Mouse (Mus musculus): ENCODE measurements around the gene Scn3b. TPM values are rescaled to one million over a fixed set of nuclear protein-coding genes. Genes with fewer than 3 reads are reported as not detected.

Gene Scn3b
- total RNA-seq, 4 experiments from 2014 or later: 8.7 to 14.7 (median 11.9) TPM

DNA sequence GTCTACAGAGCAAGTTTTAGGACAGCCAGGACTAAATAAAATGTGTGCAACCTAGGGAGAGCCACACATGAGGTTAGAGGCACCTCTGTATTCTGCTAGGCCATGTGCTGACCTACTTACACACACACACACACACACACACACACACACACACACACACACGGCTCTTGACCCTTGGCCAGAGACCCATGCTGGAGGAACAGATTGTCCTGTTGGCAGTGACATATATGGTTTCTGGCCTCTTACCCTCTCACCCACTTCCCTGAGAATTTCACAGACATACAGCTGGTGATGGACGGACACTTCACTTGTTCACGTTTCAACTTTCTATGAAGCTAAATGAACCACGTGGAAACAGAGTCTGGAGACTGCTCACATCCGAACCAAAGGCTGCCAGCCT, 49.8 kb downstream of the Scn3b start:
- DNase-seq: no peak

- DNase-seq: no peak
These were observed 51.4 kb downstream of the Scn3b start for GRCm38 (mm10) chr9:40320405-40320804.

DNA sequence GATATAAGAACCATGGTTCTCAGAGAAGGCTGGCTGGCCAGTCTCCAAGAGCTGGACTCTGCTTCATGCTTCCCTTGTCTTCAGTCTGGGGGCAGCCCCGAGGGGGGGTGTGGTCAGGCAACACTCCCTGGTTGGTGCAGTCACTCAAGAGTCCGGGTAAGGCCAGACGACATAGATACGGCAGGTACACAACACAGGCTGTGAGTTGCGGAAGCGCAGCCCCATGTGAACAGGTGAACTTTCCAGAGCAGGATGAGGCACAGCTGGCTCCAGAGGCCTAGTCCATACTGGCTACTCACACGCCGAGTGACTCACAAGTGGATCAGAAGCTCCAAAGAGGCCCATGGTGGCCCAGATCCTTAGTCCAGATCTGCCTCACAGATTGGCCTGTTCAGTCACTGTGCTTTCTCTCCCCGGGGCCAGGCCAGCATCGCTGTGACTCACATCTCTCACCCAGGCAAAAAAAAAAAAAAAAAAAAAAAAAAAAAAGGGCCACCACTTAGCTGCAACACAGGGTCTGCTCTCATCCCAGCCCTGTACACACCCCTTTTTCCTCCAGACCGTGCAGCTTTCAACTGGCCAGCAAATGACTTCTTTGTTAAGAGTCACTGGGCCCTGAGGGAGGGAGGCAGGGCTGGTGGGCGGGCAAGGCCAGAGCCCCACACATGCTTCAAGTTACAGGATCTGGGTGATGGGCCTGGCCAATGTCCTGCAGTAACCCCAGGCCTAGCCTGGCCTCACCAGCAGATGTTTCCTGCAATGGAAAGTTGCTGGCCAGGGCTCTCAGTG, 52.1 kb downstream of the Scn3b start:
- peak; percentile 86 for DNase-seq

GRCm38 (mm10) chr9:40321668-40322003, 52.6 kb downstream of the Scn3b start:
- no peak for DNase-seq

DNA sequence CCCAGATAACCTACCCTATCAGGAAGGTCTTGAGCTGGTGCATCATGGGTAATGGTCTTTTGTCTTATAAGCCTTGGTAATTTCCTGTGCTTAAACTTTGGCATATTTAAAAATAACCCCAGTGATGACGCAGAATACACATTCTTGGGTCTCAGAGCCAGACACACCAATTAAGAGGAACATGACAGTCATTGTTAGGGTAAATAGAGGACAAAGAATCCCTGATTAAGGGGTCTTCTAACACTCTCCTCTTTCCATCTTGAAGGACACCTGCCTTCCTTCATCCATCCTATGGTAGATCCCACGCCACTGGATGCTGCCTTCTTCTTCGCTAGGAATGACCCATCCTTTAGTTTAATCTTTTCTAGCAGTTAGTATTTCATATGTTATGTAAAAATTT, 53.4 kb downstream of the Scn3b start:
- DNase-seq: no peak

- no peak for DNase-seq
These were observed 54.2 kb downstream of the Scn3b start for GRCm38 (mm10) chr9:40323171-40323570.

- DNase-seq: no peak
These were observed 54.8 kb downstream of the Scn3b start for GRCm38 (mm10) chr9:40323773-40324172.

- DNase-seq: no peak
These were observed 55.3 kb downstream of the Scn3b start for GRCm38 (mm10) chr9:40324232-40324792.

DNA sequence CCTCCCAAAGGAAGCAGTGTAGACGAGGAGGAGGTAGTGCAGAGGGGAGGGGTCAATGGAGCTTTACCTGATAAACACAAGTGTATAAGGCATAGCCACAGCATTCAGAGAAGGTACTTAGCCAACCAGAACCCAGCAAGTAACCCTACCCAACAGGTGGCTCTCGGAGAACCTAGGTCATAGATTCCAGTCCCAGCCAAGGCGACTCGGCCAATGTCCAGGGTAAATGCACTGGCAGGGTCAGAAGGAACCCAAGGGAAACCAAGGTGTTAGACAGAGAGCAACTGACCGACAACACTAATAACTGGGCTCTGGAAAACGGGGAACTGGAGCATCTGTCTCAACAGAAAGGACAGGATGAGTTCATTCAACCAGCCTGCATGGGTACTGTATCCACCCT, 55.8 kb downstream of the Scn3b start:
- DNase-seq: no peak

GRCm38 (mm10) chr9:40326260-40326915, 57.4 kb downstream of the Scn3b start:
- no peak for DNase-seq

DNA sequence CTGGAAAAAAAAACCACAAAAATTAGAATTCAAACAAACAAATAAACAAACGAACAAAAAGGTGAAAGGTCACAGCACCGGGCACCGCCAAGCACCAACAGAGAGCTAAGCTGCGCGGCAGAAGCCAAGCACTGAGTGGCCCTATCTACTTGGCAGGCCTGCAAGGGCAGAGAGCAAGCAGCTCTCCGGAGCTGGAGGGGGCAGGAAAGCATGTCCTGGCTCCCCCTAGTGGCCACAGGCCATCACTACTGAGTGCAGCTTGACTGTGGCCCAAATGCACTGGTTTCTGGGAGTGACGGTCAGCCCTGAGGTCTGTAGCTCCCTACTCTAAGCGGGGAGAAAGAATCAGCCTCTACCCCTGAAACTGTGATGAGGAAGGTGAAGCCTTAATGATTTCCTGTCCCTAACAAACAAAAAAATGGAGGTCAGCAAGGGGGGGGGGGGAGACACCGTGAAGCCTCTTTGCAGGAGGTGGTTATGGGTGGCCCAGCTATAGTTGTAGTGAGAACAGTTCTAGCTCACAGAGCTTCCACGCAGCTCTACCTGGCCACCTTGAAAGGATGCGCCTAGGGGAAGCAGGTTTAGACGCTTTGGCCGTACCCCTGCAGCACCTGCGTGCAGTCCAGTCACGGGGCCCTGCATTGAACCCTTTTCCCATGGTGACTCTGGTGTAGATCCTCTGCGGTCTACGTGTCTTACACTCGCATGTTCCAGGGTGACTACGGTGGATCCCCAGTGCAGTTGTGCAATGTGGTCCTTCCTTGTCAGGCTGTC, 61.8 kb downstream of the Scn3b start:
- peak; percentile 88 for DNase-seq

- no peak for DNase-seq
These were observed 62.6 kb downstream of the Scn3b start for GRCm38 (mm10) chr9:40331411-40332286.

- no peak for DNase-seq
These were observed 63.3 kb downstream of the Scn3b start for GRCm38 (mm10) chr9:40332326-40332725.

DNA sequence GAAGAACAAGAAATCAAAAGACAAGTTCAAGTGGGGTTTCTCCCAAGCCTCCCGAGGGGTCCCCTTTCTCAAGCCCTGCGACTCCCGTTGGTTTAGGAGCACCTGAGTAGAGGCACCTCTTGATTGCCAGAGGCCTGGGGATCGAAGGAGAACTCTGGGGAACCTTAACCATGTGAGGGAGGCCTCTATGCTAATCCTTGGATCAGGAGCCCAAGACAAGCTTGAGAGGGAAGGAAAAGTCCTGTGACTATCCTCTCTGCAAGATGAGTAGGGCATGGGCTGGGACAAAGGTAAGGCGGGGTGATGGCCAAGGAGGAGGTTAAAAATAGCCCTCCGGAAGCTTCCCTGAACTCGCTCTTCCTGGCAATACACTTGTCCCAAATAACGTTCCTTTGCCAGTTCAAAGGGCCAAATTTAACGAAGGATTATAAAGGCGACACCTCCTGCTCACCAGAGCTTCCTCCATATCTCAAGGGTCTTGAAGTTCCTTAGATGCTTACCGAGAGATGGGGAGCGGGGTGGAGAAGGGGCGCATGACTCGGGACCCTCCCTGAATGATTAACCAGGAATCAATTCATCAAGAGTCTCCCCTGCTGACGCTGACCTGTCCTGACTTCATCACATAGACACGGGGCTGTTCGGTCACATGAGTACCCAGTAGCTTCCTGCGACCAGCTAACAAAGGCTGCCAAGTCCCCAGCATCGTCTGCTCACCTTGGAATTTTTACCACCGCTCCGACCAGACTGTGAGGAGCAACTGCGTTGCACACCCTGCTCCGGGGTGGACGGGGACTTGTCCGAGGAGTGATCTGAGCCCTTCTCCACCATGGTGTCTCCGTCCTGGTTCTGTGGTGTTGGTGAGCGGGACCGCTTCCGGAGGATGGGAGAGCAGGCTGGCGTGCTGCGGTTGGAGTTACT, 64.0 kb downstream of the Scn3b start:
- no peak for DNase-seq

DNA sequence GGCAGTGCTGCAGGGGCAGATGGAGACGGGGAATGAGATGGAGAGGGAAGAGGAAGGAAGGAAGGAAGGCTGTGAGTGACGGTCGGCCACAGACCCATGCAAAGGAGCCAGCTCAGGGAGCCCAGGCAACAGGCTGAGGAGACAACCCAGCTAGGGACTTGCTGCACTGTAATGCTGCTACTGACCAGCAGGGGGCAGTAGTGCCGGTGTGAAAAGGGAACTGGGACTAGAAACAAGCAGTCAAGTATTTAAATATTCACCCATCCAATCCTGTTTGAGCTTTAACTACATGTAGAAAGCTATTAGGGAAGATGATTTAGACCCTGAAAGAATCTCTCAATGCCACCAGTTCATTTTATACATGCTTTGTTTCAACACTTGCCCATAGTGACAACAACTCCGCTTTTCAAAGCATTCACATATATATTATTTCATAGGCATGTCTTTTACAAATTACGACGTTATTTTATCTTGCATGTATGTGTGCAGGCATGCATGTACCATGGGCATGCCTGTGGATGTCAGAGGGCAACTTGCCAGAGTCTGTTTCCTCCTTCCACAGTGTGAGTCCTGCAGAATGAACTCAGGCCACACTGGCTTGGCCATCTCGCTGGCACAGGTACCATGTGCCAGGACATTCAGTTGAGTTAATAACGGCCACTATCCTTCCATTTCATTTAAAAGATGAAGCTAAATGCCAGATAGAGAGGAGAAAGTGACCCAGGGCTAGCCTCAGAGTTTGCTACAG, 64.8 kb downstream of the Scn3b start:
- DNase-seq: no peak

- no peak for DNase-seq
These were observed 65.6 kb downstream of the Scn3b start for GRCm38 (mm10) chr9:40334617-40335016.

DNA sequence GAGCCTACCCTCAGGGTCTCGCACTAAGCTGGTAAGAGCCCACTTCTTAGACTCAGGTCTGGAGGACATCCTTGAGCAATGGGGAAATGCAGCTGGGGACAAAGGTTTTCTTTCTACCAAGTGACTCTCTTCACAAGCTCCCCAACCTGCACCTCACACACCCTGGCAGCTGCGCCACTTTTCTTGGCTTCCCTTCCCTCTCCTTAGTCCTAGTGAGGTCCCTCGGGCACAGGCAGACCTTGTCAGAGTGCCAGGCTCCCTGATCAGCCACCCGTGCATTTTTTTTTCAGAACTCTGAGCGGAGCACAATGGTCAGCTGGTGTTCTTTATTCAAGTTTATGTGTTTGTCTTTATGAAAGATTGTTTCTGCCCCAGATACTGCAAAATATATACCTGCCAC, 67.7 kb downstream of the Scn3b start:
- no peak for DNase-seq

GRCm38 (mm10) chr9:40337131-40337820, 68.3 kb downstream of the Scn3b start:
- no peak for DNase-seq

DNA sequence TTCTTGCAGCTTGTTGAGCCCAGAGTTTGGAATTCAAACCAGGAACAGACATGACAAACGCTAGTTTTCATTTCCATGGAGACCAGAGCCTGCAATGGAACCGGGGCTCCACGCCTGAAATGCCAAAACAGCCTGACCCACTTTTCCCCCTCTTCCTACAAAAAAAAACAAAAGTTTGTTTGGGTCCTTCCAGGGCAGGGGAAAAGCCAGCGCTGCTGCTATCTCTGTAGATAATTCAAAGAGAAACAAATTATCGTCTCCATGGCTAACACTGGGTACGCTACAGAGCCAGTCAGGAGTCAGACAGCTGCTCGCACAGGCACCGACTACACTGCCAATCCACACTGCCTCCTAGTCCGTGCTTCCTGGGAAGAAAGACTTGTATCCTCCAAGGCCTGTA, 70.6 kb downstream of the Scn3b start:
- DNase-seq: no peak
